Mouse (Mus musculus): ENCODE measurements around the gene Gm42957.

GRCm38 (mm10) chr3:96590657-96591056, 44.6 kb upstream of the Gm42957 start:
- TF ChIP-seq CTCF (IDR thresholded peaks at IDR 0.05; ENCODE audit: extremely low read depth, insufficient read depth, insufficient read length, insufficient replicate concordance), result no peak
- no peak for TF ChIP-seq POLR2A (IDR thresholded peaks at IDR 0.05; ENCODE audit: low read depth, low read length)

All from spleen, adult 2 months (tissue).